Mouse (Mus musculus) intestine, embryonic 14.5 days (tissue): ENCODE results near the gene Gm42715. TPM values are rescaled to one million over a fixed set of nuclear protein-coding genes. Genes with fewer than 3 reads are reported as not detected.
A peak's percentile ranks its signal among the peaks of the same experiment; 100 is the strongest.

ENCODE experiments used
- ATAC-seq: fragments of 200-750 bp; cut with Nextera tagmentation; replicated peaks from 2 replicates; pipeline ENCODE4 v1.8.0; 2017; ENCODE audit warnings: low read depth, moderate number of reproducible peaks, moderate TSS enrichment, moderate library complexity; ENCODE audit not compliant: low FRiP score, low TSS enrichment
- DNase-seq: peaks from one replicate; pipeline ENCODE4 v3.0.0-alpha.2; 2018; ENCODE audit warnings: low spot score
- H3K27ac ChIP-seq: fragments of 300-500 bp; sonication (generic); 2 replicates; pipeline ENCODE4 v1.5.1; 2014; ENCODE audit warnings: low read depth, mild to moderate bottlenecking, control low read depth
- H3K27me3 ChIP-seq: fragments of 300-500 bp; sonication (generic); replicated peaks from 2 replicates; pipeline ENCODE4 v1.6.1; 2014; ENCODE audit warnings: low read length, control low read depth; ENCODE audit not compliant: control insufficient read depth, insufficient read depth
- H3K36me3 ChIP-seq: fragments of 300-500 bp; sonication (generic); 2 replicates; pipeline ENCODE4 v1.6.1; 2014; ENCODE audit warnings: low read length, control low read depth; ENCODE audit not compliant: control insufficient read depth, insufficient read depth
- H3K4me1 ChIP-seq: fragments of 300-500 bp; sonication (generic); replicated peaks from 2 replicates; pipeline ENCODE4 v1.6.1; 2014; ENCODE audit warnings: low read length, control low read depth, mixed read lengths; ENCODE audit not compliant: control insufficient read depth, insufficient read depth
- H3K4me2 ChIP-seq: fragments of 300-500 bp; sonication (generic); 2 replicates; pipeline ENCODE4 v1.6.1; 2014; ENCODE audit warnings: low read length
- H3K4me3 ChIP-seq: fragments of 300-500 bp; sonication (generic); 2 replicates; pipeline ENCODE4 v1.5.1; 2014; ENCODE audit warnings: low read depth, low read length, control low read depth, mixed read lengths
- H3K9ac ChIP-seq: fragments of 300-500 bp; sonication (generic); 2 replicates; pipeline ENCODE4 v1.6.1; 2014; ENCODE audit warnings: mild to moderate bottlenecking, low read length
- H3K9me3 ChIP-seq: fragments of 300-500 bp; sonication (generic); 2 replicates; pipeline ENCODE4 v1.6.1; 2016; ENCODE audit warnings: low read length, control low read depth; ENCODE audit not compliant: control insufficient read depth
- WGBS: fragments of 180-500 bp; shearing (Covaris S2); extraction: QIAGEN DNeasy Blood & Tissue Kit; methylation state at CpG from one replicate; pipeline ENCODE4 v1.1.7; 2014; 5-methylcytosine and 5-hydroxymethylcytosine counted together
- polyA plus RNA-seq: library from polyadenylated mRNA; unstranded; fragments of >200 nt; fragmentation: Nextera tagmentation; extraction: Ambion mirVana; gene quantifications from 2 replicates; pipeline ENCODE4 v1.2.1, GENCODE M21; 2014

Gm42715 gene
- polyA plus RNA-seq, 1 experiment from 2014 or later, result 18.8 TPM

DNA sequence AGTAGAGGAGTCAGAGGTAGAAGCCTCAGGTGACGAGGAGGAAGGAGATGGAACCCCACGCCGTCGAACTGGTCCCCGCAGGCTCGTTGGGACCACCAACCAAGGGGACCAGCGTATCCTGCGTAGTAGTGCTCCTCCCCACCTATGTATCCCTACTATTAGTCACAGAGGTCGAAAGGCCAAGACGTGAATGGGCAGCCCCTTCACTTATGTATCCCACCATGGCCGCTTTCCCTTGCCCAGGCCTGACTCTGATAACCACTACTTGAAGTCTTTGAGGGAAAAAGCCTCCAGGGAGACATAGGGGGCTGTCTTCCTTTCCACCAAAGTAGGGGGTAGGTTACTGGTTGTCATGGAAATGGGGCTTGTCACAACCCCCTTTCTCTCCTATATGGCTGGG is 41.2 kb downstream of the Gm42715 start:
- Histone ChIP-seq H3K4me1 (no peaks in the 10 kb centered on the region), H3K27me3 (no peaks in the 10 kb centered on the region), H3K4me3 (no peak overlapping the region), H3K27ac (no peak overlapping the region), H3K9ac (no peak overlapping the region), H3K36me3 (peaks cover 91% of the 10 kb centered on the region), H3K4me2 (no peak overlapping the region), H3K9me3 (no peaks in the 10 kb centered on the region)
- no peak for DNase-seq
- WGBS, result 91% methylated on average over 11 of the region's 11 CpGs
- no peak for ATAC-seq

- Histone ChIP-seq H3K27me3 (no peaks in the 10 kb centered on the region), H3K9me3 (no peaks in the 10 kb centered on the region), H3K9ac (no peak within 1 kb of the TSS), H3K27ac (no peak within 1 kb of the TSS), H3K4me3 (no peak within 1 kb of the TSS), H3K4me1 (no peaks in the 10 kb centered on the region), H3K36me3 (peaks cover 91% of the 10 kb centered on the region), H3K4me2 (no peak within 1 kb of the TSS)
- 90% methylated on average over 5 of the region's 5 CpGs for WGBS
- DNase-seq, result no peak
- no peak for ATAC-seq
Measured at GRCm38 (mm10) chr7:127561340-127561858, 42.0 kb downstream of the Gm42715 start, which contains the start of gene Tmem265. Gene Tmem265 (plus strand): TSS chr7:127561390.

DNA sequence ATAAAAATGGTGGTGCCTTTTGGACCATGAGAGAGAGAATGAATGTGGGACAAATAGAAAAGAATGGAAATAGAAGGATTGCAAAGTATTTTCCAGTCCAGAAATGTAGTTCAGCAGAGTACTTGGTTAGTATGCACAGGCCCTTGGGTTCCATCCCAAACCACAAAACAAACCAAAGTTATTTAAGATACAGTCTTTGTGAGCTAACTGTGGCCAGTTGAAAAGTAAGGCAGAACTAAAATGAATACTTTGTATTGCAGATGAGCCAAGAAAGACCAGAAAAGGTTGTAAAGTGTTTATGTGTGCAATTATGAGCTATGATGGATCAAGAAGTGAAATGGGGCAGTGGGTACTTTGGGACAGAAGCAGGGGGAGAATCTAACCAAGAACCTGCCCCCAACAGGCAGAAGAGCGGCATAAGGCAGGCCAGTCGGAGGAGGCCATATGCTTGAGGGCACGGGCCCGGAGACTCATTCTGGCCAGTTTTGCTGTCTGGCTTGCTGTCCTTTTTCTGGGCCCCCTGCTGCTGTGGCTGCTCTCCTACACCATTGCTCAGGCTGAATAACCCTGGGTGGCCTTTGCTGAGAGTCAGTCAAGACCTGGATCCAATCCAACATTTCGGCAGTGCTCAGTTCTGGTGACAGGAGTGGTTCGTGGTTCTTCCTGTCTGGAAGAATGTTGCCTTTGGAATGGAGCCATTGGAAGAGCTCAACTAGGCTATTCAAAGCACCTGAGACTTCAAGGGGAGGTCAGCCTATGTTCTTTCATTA is 45.2 kb downstream of the Gm42715 start:
- Histone ChIP-seq H3K27me3 (no peaks in the 10 kb centered on the region), H3K4me1 (no peaks in the 10 kb centered on the region), H3K27ac (no peak overlapping the region), H3K4me2 (no peak overlapping the region), H3K4me3 (no peak overlapping the region), H3K9ac (no peak overlapping the region), H3K9me3 (no peaks in the 10 kb centered on the region), H3K36me3 (peaks cover 75% of the 10 kb centered on the region)
- ATAC-seq (no peak), DNase-seq (no peak)
- WGBS, result 81% methylated on average over 6 of the region's 6 CpGs

- Histone ChIP-seq H3K27ac (peak within 1 kb of the TSS; percentile 82), H3K36me3 (peaks cover 15% of the 10 kb centered on the region), H3K9me3 (no peaks in the 10 kb centered on the region), H3K4me2 (peak within 1 kb of the TSS; percentile 92), H3K4me1 (peaks cover 20% of the 10 kb centered on the region), H3K9ac (peak within 1 kb of the TSS; percentile 68), H3K4me3 (peak within 1 kb of the TSS; percentile 72), H3K27me3 (no peaks in the 10 kb centered on the region)
- ATAC-seq (peak; percentile 97), DNase-seq (peak; percentile 86)
- WGBS, result 1% methylated on average over 17 of the region's 17 CpGs
Measured at GRCm38 (mm10) chr7:127572895-127573471, 53.6 kb downstream of the Gm42715 start, which contains the start of gene Phkg2. Gene Phkg2 (plus strand): TSS chr7:127573340.

DNA sequence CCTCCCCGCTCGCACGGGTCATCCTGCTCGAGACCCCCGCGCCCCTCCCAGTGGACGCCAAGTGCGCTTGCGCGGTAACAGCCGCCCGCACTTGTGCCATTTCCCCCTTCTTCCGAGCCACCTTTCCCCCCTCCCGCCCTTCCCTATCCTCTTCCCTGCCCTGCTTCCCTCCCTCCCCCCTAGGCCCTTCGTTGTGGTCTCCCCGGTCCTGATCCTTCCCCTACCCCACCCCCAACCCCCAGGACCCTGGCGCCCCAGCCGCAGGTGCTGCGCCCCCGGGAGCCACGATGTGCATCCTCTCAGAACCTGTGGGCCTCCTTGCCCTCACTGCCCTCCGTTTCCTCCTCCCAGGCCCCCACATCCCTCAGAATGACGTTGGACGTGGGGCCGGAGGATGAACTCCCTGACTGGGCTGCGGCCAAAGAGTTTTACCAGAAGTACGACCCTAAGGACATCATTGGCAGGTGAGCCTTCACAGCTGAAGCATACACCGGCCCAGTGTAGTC is 54.2 kb downstream of the Gm42715 start:
- Histone ChIP-seq H3K4me2 (peak overlapping the region; percentile 92), H3K36me3 (peaks cover 20% of the 10 kb centered on the region), H3K4me3 (peak overlapping the region; percentile 72), H3K9ac (peak overlapping the region; percentile 68), H3K9me3 (no peaks in the 10 kb centered on the region), H3K27ac (peak overlapping the region; percentile 54; the same call in 1 of the 2 replicates), H3K27me3 (no peaks in the 10 kb centered on the region), H3K4me1 (peaks cover 20% of the 10 kb centered on the region)
- WGBS, result 1% methylated on average over 18 of the region's 28 CpGs
- ATAC-seq (peak; percentile 60), DNase-seq (peak; percentile 61)

DNA sequence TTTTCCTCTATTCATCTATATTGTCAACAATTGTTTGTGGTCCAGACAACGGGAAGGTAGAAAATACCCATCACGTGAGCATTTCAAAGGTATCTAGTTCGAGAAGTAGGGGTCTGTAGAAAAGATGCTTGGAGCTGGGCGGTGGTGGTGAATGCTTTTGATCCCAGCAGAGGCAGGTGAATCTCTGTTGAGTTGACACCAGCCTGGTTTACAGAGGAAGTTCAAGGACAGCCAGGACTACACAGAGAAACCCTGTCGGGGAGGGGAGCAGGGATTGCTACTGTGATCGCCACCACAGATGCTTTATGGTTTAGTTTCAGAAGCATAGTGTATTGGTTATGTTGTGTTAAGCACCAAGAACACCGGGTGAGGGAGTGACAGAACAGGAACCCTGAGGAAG is 54.7 kb downstream of the Gm42715 start:
- 13% methylated on average over 7 of the region's 7 CpGs for WGBS
- H3K4me2 ChIP-seq, result peak overlapping the region; percentile 92
- H3K27me3 ChIP-seq, result no peaks in the 10 kb centered on the region
- H3K9me3 ChIP-seq, result no peaks in the 10 kb centered on the region
- no peak for ATAC-seq
- H3K4me3 ChIP-seq, result peak overlapping the region; percentile 72
- peak overlapping the region; percentile 68 for H3K9ac ChIP-seq
- DNase-seq, result no peak
- H3K4me1 ChIP-seq, result peaks cover 20% of the 10 kb centered on the region
- no peak overlapping the region for H3K27ac ChIP-seq
- peaks cover 20% of the 10 kb centered on the region for H3K36me3 ChIP-seq

GRCm38 (mm10) chr7:127583260-127583659 is 63.9 kb downstream of the Gm42715 start:
- H3K36me3 ChIP-seq, result peaks cover 54% of the 10 kb centered on the region
- no peaks in the 10 kb centered on the region for H3K9me3 ChIP-seq
- 95% methylated on average over 6 of the region's 6 CpGs for WGBS
- H3K4me2 ChIP-seq, result no peak overlapping the region
- H3K9ac ChIP-seq, result no peak overlapping the region
- ATAC-seq, result no peak
- no peak overlapping the region for H3K27ac ChIP-seq
- H3K27me3 ChIP-seq, result no peaks in the 10 kb centered on the region
- H3K4me1 ChIP-seq, result peaks cover 5% of the 10 kb centered on the region
- DNase-seq, result no peak
- no peak overlapping the region for H3K4me3 ChIP-seq

DNA sequence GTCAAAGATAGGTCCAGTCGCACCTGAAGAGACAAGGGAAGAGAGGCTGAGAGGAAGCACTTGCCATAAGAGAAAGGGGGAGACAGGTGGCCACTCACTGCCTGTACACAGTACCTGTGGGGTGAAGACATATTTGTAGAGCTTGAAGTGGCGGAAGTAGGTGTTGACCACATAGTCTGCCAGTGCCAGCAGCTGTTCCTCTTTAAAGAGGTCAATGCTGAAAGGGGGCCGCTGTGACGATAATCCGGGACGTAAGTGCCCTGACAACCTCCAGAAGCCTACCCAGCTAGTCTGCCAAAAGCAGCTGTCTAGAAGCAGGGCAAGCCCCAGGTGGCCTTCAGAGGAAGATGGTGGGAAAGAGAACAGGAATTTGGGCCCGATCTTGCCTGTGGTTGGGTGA is 65.6 kb downstream of the Gm42715 start:
- no peak overlapping the region for H3K4me3 ChIP-seq
- DNase-seq, result no peak
- H3K9ac ChIP-seq, result no peak overlapping the region
- ATAC-seq, result no peak
- peaks cover 48% of the 10 kb centered on the region for H3K36me3 ChIP-seq
- no peaks in the 10 kb centered on the region for H3K9me3 ChIP-seq
- H3K27ac ChIP-seq, result no peak overlapping the region
- WGBS, result 88% methylated on average over 7 of the region's 7 CpGs
- H3K27me3 ChIP-seq, result no peaks in the 10 kb centered on the region
- H3K4me1 ChIP-seq, result peaks cover 12% of the 10 kb centered on the region
- no peak overlapping the region for H3K4me2 ChIP-seq
